Mouse (Mus musculus) thymus, adult 2 months (tissue): Measurements from ENCODE around the gene Ripor3.

Experiments
- CTCF ChIP-seq: fragments of 200-500 bp; IDR thresholded peaks from 2 replicates; pipeline ENCODE4 v1.5.1; 2012; ENCODE audit warnings: mild to moderate bottlenecking, control low read depth, low read length, moderate library complexity, borderline replicate concordance; ENCODE audit not compliant: control insufficient read depth, poor library complexity, insufficient read depth; ENCODE audit errors: extremely low read depth
- POLR2A ChIP-seq: fragments of 200-500 bp; IDR thresholded peaks from 2 replicates; pipeline ENCODE4 v1.6.1; 2012; ENCODE audit warnings: mild to moderate bottlenecking, low read length, control low read depth, moderate library complexity; ENCODE audit not compliant: control insufficient read depth, poor library complexity, insufficient read depth; ENCODE audit errors: extremely low read depth

DNA sequence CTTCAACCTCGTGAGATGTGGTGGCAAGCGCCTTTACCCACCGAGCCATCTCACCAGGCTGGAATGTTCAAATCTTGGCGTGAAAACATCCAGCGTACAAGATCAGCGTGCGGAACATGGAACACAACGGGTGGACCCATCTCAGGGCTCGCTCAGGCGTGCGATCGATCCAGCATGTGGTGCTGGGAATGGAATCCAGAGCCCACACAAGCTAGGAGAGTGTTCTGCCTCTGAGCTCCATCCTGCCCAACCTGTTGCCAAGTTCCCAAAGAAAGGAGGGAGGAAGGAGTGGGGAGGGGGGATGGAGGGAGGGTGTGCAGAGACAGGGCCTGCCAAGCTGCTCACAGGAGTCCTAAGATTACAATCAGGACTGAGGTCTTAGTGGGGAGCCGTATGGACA lies 34.9 kb upstream of the Ripor3 start:
- TF ChIP-seq POLR2A: no peak
- no peak for TF ChIP-seq CTCF
